In the genomic region with DNA sequence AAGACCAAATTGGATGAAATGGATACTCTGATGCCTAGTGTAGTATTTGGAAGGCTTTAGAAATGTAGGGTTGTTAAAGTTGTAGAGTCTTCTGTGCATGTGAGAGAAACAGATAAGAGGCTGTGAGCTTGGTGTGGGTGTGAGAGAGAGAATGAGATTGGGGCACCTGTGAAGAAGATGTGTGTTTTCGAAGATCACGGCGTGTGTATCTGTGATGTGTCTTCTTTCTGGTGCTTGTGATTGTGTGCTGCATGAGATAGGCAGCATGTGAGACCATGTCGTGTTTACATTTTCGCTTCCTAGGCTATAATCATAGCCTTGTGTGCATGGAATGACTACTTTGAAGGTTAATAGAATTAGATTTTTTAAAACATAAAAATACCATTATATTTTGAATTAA, we compare ENCODE assay signal across 27 mouse cellular contexts. TPM values are rescaled to one million over a fixed set of nuclear protein-coding genes. Genes with fewer than 3 reads are reported as not detected.
"Had no signal": no experiment of that assay in that cellular context is flagged by ENCODE, and none has a peak within 500 bp of the region (broad histone marks: within the 10 kb centered on the region; RNA-seq: fewer than 3 reads in every experiment).

No protein-coding gene starts in this region.

- H3K27me3 ChIP-seq: kidney, embryonic 15.5 days; lung, embryonic 15.5 days; midbrain, embryonic 13.5 days; neural tube, embryonic 13.5 days; stomach, embryonic 15.5 days had no signal

- H3K9me3 ChIP-seq: kidney, embryonic 15.5 days; lung, embryonic 15.5 days; midbrain, embryonic 13.5 days; neural tube, embryonic 13.5 days; stomach, embryonic 15.5 days had no signal

- DNase-seq: kidney, adult 8-10 months; kidney, postnatal 10 days; kidney, postnatal 4 days; layer of hippocampus, adult 9-11 months; lung, adult 18-20 months; lung, postnatal 14 days; retina, postnatal 1 day; right cerebral cortex, postnatal 25 days; spleen, adult 18-20 months; thymus, adult 2 months; thymus, postnatal 14 days; thymus, postnatal 4 days had no signal

- H3K4me2 ChIP-seq: kidney, embryonic 15.5 days; lung, embryonic 15.5 days; midbrain, embryonic 13.5 days; neural tube, embryonic 13.5 days; stomach, embryonic 15.5 days had no signal

- H3K4me3 ChIP-seq: kidney, embryonic 15.5 days; layer of hippocampus, adult 2 months; left cerebral cortex, adult 2 months; lung, embryonic 15.5 days; midbrain, embryonic 10.5 days; midbrain, embryonic 13.5 days; myocyte; neural tube, embryonic 13.5 days; stomach, embryonic 15.5 days had no signal

- ATAC-seq: intestine, postnatal 0 days; midbrain, embryonic 13.5 days; midbrain, embryonic 16.5 days had no signal

- H3K9ac ChIP-seq: kidney, embryonic 15.5 days; lung, embryonic 15.5 days; midbrain, embryonic 13.5 days; neural tube, embryonic 13.5 days; stomach, embryonic 15.5 days had no signal

- H3K36me3 ChIP-seq: kidney, embryonic 15.5 days; lung, embryonic 15.5 days; midbrain, embryonic 10.5 days; neural tube, embryonic 13.5 days; stomach, embryonic 15.5 days had no signal

- H3K4me1 ChIP-seq: lung, embryonic 15.5 days had no signal

- H3K27ac ChIP-seq: kidney, embryonic 15.5 days; layer of hippocampus, adult 2 months; left cerebral cortex, adult 2 months; lung, embryonic 15.5 days; macrophage; midbrain, embryonic 10.5 days; midbrain, embryonic 13.5 days; neural tube, embryonic 13.5 days; stomach, embryonic 15.5 days had no signal

RNA-seq across cellular contexts. Expression of gene Gm3854, which starts 23.6 kb away (rescaled TPM):
- total RNA-seq: monocyte, adult 5-6 weeks had no signal
- polyA plus RNA-seq: macrophage had no signal

RNA-seq across cellular contexts. Expression of gene Smim17, which starts 31.3 kb away (rescaled TPM):
- total RNA-seq: megakaryocyte, adult 5-6 weeks; monocyte, adult 5-6 weeks; neutrophil, adult 5-6 weeks had no signal
- polyA plus RNA-seq: lung, embryonic 15.5 days; macrophage; myocyte; thymus, adult 2 months had no signal

RNA-seq across cellular contexts. Expression of gene Zfp583, which starts 36.1 kb away (rescaled TPM):
- total RNA-seq: monocyte, adult 5-6 weeks had no signal
